Mouse (Mus musculus) spleen, postnatal 14 days (tissue): ENCODE measurements at regions not wholly inside any gene's neighbourhood (a gene's known extent, or its start where the extent isn't known, plus 50 kb on each side); places are given as distances from the start of the nearest gene placed in this dataset.
"Not testable (repeated sequence)": the region's sequence is repeated elsewhere in the genome, so short reads cannot be mapped to it uniquely, and the experiment has no call there.

ENCODE experiments used
- DNase-seq, 2 experiments: peaks; one replicate each; pipeline ENCODE4 v3.0.0; 2021 to 2022; ENCODE audit warnings: low spot score in 2 of 2

- DNase-seq, result no peak
These were observed 1939.3 kb downstream of the 9330182O14Rik start for GRCm38 (mm10) chr15:42073486-42073885.

DNA sequence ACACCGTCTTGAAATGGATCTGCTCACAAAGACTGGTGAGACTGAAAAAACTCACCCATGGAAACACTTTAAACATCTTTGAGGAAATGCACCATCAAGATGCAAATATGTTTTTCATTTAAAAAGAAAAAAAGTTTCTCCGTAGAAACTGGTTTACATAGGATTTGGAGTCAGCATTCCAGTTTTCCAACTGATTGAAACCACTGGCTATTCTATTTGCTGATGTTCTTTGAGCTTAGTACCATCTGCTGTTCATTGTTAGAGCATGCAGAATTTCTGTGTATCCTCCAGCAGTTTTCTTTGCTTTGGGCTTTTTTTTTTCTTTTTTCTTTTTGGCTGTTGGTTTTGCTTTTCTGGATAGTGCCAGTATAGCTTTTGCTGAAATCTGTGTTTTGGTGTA is 1948.3 kb downstream of the 9330182O14Rik start:
- no peak for DNase-seq

GRCm38 (mm10) chr15:42100730-42101129 is 1966.6 kb downstream of the 9330182O14Rik start:
- no peak for DNase-seq

DNA sequence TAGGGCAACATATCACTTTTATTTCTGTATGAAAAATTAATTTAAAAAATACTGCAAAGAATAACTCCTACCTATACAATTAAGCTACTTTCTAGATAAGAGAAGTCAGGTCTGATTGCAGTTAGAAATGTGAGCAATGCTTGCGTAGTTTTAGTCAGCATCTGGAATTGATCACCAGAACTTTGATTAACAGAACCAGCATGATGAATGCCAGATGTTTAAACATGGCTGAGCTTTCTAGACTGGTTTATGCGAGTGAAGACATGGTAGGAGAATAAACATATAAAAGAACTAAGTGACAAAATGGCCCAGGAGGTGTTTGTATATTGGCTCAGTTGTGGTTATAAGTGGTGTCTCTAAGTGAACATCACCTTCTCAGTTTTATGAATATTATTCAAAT is 1970.7 kb downstream of the 9330182O14Rik start:
- DNase-seq, result no peak

DNA sequence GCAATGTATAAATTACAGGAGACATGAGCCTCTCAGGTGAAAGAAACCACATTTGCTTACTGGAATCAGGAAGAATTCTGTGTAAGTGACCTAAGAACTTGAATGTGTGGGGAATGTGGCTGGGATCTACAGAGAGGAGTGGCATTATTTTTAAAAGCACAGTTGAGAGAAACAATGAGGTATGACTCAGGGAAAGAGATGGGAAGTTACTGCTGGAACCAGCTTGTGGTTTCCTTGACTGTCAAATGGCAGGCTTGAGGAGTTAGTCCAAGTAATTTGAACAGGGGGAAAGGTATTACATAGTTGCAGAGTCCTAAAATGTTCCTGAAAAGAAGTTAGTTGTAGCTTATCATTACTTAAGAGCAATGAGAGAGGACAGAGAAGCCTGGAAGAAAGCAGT is 1972.9 kb downstream of the 9330182O14Rik start:
- no peak for DNase-seq

GRCm38 (mm10) chr15:42111811-42112210 is 1977.6 kb downstream of the 9330182O14Rik start:
- no peak for DNase-seq

- no peak for DNase-seq
These were observed 1993.3 kb downstream of the 9330182O14Rik start for GRCm38 (mm10) chr15:42127471-42127870.

GRCm38 (mm10) chr15:42128976-42129375 is 1994.8 kb downstream of the 9330182O14Rik start:
- DNase-seq, result no peak

DNA sequence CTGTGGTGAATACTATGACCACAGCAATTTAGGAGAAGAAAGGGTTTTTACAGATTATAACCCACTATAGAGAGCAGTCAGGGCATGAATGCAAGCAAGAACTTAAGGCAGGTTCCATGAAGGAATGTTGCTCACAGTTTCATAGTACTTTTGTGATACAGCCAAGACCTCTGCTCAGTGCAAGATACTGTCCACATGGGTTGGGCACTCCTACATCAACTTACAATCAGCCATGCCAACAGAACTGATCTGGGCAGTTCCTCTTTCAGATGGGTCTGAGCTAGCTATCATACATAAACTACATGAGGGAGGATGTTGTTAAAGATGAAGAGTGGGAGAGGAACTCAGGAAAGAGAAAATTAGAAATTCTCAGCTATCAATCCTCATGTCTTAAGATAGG is 2032.4 kb downstream of the 9330182O14Rik start:
- DNase-seq, result no peak

DNA sequence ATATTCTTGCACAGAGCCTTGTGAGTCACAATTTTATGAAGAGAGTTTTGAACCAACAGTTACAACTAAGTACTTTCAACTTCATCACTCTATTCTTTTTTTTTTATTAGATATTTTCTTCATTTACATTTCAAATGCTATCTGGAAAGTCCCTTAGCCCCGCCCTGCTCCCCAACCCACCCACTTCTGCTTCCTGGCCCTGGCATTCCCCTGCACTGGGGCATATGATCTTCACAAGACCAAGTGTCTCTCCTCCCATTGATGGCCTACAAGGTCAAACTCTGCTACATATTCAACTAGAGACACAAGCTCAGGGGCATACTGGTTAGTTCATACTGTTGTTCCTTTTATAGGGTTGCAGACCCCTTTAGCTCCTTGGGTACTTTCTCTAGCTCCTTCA is 2043.6 kb downstream of the 9330182O14Rik start:
- not testable (repeated sequence) for DNase-seq

GRCm38 (mm10) chr15:42207187-42207846 is 2073.2 kb downstream of the 9330182O14Rik start:
- DNase-seq, result no peak

- no peak for DNase-seq
These were observed 2085.3 kb downstream of the 9330182O14Rik start for GRCm38 (mm10) chr15:42219496-42219895.

GRCm38 (mm10) chr15:42220005-42220404 is 2085.8 kb downstream of the 9330182O14Rik start:
- no peak for DNase-seq

- no peak for DNase-seq
These were observed 2090.8 kb downstream of the 9330182O14Rik start for GRCm38 (mm10) chr15:42225006-42225405.

- DNase-seq, result no peak
These were observed 2097.5 kb downstream of the 9330182O14Rik start for GRCm38 (mm10) chr15:42231692-42232091.

- DNase-seq, result no peak
These were observed 2112.6 kb downstream of the 9330182O14Rik start for GRCm38 (mm10) chr15:42246812-42247211.

- no peak for DNase-seq
These were observed 2118.7 kb downstream of the 9330182O14Rik start for GRCm38 (mm10) chr15:42252730-42253330.

DNA sequence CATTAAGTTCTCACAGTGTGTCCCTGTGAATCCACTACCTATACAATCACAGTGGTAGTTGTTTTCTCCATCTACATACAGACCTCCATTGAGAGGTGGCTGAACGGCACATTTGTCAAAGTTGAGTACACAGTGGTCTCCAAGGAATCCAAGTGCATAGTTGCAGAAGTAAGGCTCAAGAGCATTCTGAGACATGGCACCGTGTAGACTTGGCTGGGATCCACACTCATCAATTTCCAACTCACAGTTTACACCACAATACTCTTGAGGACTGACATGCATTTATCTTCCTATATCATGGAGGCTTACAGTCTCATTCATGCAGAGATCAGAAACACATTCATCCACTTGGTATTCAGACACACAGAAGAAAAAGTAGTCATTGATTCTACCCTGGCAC is 2122.2 kb downstream of the 9330182O14Rik start:
- DNase-seq, result no peak

GRCm38 (mm10) chr15:42275117-42275516 is 2141.0 kb downstream of the 9330182O14Rik start:
- DNase-seq, result no peak

GRCm38 (mm10) chr15:42277247-42277646 is 2143.1 kb downstream of the 9330182O14Rik start:
- DNase-seq, result no peak

- no peak for DNase-seq
These were observed 2146.6 kb downstream of the 9330182O14Rik start for GRCm38 (mm10) chr15:42280810-42281209.

DNA sequence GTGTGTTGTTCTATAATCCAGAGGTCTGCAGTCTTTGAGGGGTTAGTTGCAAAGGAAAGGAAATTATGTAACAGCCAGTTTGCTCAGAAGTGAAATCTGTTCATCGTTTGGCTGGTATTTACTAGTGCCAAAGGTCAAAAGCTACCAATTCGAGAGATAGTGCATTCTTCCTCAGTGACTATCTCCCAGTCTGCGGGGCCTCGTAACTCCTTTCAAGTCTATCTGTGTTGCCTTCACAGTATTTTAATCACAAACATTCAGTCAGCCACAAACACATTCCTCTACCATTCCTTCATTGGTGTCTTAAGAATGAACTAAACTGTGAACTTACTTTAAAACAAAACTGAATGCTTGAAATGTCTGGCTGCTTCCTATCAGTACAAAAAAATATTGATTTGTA is 2162.2 kb downstream of the 9330182O14Rik start:
- no peak for DNase-seq

DNA sequence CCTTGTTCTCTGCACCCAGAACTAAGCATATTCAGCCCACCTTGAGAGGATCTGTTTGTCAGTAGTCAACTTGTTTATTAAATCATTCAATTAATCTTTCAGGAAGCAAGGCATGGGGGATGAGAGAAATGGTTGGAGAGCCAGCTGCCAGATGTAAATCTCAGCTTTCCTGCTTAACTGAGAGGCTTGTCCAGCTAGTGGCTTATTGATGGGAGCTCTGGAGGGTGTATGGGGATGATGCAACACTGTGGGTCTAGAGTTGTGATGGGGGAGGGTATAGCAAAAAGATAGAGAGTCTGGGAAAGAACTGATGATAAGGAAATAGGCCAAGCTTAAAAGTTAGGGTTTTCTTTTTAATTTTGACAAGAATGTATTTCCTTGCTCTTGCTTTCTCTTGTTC is 2163.3 kb downstream of the 9330182O14Rik start:
- DNase-seq, result no peak

DNA sequence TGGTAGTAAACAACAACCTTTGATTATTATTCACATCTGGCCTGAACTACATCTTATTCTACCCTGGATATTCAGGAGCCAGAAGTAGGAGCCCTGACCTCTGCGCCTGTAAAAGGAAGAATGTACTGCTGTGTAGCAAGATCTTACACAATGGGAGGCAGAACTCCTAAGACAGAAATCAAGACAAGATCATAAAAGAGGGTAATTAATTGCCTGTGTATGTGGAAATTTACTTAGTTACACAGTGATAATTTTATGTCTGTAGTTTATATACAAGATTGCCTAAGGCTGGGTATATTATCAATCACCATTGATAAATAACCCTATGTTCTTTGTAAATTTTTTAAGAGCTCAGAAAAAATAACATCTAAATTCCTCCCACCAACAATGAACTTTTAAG is 2167.8 kb downstream of the 9330182O14Rik start:
- DNase-seq, result no peak
